In the genomic region with DNA sequence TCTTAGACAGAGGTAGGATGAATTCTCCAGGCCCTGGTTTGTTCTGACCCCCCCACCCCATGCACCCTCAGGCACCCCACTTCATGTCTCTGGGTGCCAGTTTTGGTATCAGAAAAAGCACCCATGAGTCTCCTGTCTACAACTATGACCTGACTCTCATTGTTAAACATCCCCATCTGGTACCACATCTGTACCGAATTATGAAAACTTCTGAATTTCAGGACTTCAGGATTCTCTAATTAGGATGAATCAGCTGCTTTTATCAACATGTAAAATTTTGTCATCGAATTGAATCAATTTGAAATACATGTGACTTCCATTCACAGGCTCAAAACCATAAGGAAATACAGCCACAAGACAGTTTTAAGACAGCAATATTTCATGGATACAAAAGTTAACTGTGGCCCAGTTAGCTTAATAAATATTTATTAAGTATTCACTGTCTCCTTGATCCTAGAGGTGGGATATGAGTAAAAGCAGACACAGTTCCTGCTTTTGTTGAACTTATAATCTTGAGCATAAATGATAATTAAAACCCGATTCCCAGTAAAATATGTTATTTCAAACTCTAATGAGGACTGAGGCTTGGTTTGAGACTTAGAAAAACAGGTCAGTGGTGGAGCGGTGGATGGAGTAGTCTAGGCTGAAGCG, we compare ENCODE assay signal across 23 mouse cellular contexts.
A peak's percentile ranks its signal among the peaks of the same experiment; 100 is the strongest.
DNase-seq lines count a peak whose midpoint lies in the region; ATAC-seq and TF ChIP-seq lines count a peak whose summit lies in the region.
"Had no signal": no experiment of that assay in that cellular context is flagged by ENCODE, and none has a peak within 500 bp of the region (broad histone marks: within the 10 kb centered on the region; RNA-seq: fewer than 3 reads in every experiment).

No protein-coding gene starts in this region.

- peak overlapping the region; percentile 57; the same call in 1 of the 2 replicates for H3K27ac ChIP-seq in embryonic facial prominence, embryonic 10.5 days (replicated peaks)
- peak overlapping the region; percentile 79 for H3K27ac ChIP-seq in limb, embryonic 10.5 days
- H3K27ac ChIP-seq in limb, embryonic 14.5 days (replicated peaks; ENCODE audit: low read depth, low read length) = no peak overlapping the region
- H3K27ac ChIP-seq: embryonic facial prominence, embryonic 13.5 days; forebrain, embryonic 13.5 days; heart, embryonic 15.5 days; hindbrain, embryonic 13.5 days had no signal

- DNase-seq in heart, adult 11 months = peak; percentile 11
- no peak for DNase-seq in heart, adult 9 months (ENCODE audit: low spot score in 2 of 2)
- no peak for DNase-seq in embryonic facial prominence, embryonic 10.5 days (ENCODE audit: low spot score)
- no peak for DNase-seq in limb, embryonic 10.5 days (ENCODE audit: low spot score)
- peak; percentile 18 for DNase-seq in limb, embryonic 14.5 days (ENCODE audit: low spot score)
- DNase-seq in right cerebral cortex, postnatal 25 days = no peak
- no peak for DNase-seq in left cerebral cortex, adult 18-20 months (ENCODE audit: low spot score in 2 of 2)
- DNase-seq in thymus, postnatal 36 days = no peak
- DNase-seq: adrenal gland, postnatal 14 days; cerebellum, adult 11-12 months; cerebellum, adult 9-11 months; cerebellum, postnatal 36 days; forebrain, postnatal 0 days; gastrocnemius, postnatal 36 days; heart, adult 18-20 months; heart, postnatal 14 days had no signal

- no peaks in the 10 kb centered on the region for H3K36me3 ChIP-seq in embryonic facial prominence, embryonic 10.5 days (replicated peaks)
- H3K36me3 ChIP-seq in limb, embryonic 10.5 days = no peaks in the 10 kb centered on the region
- no peaks in the 10 kb centered on the region for H3K36me3 ChIP-seq in limb, embryonic 14.5 days (ENCODE audit: control insufficient read depth, insufficient read depth, low read length)
- H3K36me3 ChIP-seq: embryonic facial prominence, embryonic 13.5 days; heart, embryonic 15.5 days; hindbrain, embryonic 13.5 days had no signal

- peaks cover 10% of the 10 kb centered on the region; the same call in 1 of the 2 replicates for H3K4me1 ChIP-seq in embryonic facial prominence, embryonic 10.5 days
- H3K4me1 ChIP-seq in limb, embryonic 10.5 days = peaks cover 16% of the 10 kb centered on the region
- H3K4me1 ChIP-seq in limb, embryonic 14.5 days (ENCODE audit: control insufficient read depth, insufficient read depth, low read length) = peaks cover 3% of the 10 kb centered on the region; the same call in 1 of the 2 replicates
- H3K4me1 ChIP-seq: forebrain, embryonic 13.5 days had no signal

- H3K4me2 ChIP-seq in limb, embryonic 14.5 days (replicated peaks; ENCODE audit: low read depth, low read length, severe bottlenecking) = no peak overlapping the region
- H3K4me2 ChIP-seq: embryonic facial prominence, embryonic 13.5 days; forebrain, embryonic 13.5 days; heart, embryonic 11.5 days; heart, embryonic 15.5 days; hindbrain, embryonic 13.5 days had no signal

- no peak overlapping the region for H3K4me3 ChIP-seq in embryonic facial prominence, embryonic 10.5 days
- H3K4me3 ChIP-seq in limb, embryonic 10.5 days = no peak overlapping the region
- H3K4me3 ChIP-seq in limb, embryonic 14.5 days (replicated peaks; ENCODE audit: low read length) = no peak overlapping the region
- H3K4me3 ChIP-seq: embryonic facial prominence, embryonic 13.5 days; forebrain, embryonic 13.5 days; heart, embryonic 15.5 days; hindbrain, embryonic 13.5 days had no signal

- no peaks in the 10 kb centered on the region for H3K9me3 ChIP-seq in embryonic facial prominence, embryonic 10.5 days
- no peaks in the 10 kb centered on the region for H3K9me3 ChIP-seq in limb, embryonic 10.5 days (replicated peaks)
- no peaks in the 10 kb centered on the region for H3K9me3 ChIP-seq in limb, embryonic 14.5 days (ENCODE audit: control insufficient read depth, low read length)
- H3K9me3 ChIP-seq: embryonic facial prominence, embryonic 13.5 days; forebrain, embryonic 13.5 days; heart, embryonic 15.5 days; hindbrain, embryonic 13.5 days had no signal

- H3K9ac ChIP-seq in limb, embryonic 14.5 days (ENCODE audit: low read depth, low read length, severe bottlenecking) = no peak overlapping the region
- H3K9ac ChIP-seq: embryonic facial prominence, embryonic 13.5 days; forebrain, embryonic 13.5 days; forebrain, postnatal 0 days; heart, embryonic 15.5 days; hindbrain, embryonic 13.5 days had no signal

- WGBS in embryonic facial prominence, embryonic 10.5 days = 86% methylated on average over 5 of the region's 5 CpGs
- 52% methylated on average over 5 of the region's 5 CpGs for WGBS in limb, embryonic 10.5 days
- WGBS in limb, embryonic 14.5 days = 37% methylated on average over 5 of the region's 5 CpGs

- TF ChIP-seq POLR2A in limb, embryonic 14.5 days (IDR thresholded peaks at IDR 0.05; ENCODE audit: borderline replicate concordance, extremely low read depth, insufficient read depth, insufficient read length) = no peak

- ATAC-seq in limb, embryonic 14.5 days (ENCODE audit: low FRiP score, low read depth) = no peak
- ATAC-seq: activated CD4-positive, CD25-positive, alpha-beta regulatory T cell, adult 4 months; forebrain, embryonic 13.5 days; forebrain, postnatal 0 days; Patski had no signal

- no peaks in the 10 kb centered on the region for H3K27me3 ChIP-seq in embryonic facial prominence, embryonic 10.5 days (replicated peaks; ENCODE audit: low read depth, poor library complexity, severe bottlenecking)
- H3K27me3 ChIP-seq in limb, embryonic 10.5 days (ENCODE audit: low read depth, poor library complexity, severe bottlenecking) = no peaks in the 10 kb centered on the region
- H3K27me3 ChIP-seq in limb, embryonic 14.5 days (ENCODE audit: control insufficient read depth, insufficient read depth, low read length) = no peaks in the 10 kb centered on the region
- H3K27me3 ChIP-seq: embryonic facial prominence, embryonic 13.5 days; forebrain, embryonic 13.5 days; heart, embryonic 15.5 days; hindbrain, embryonic 13.5 days; Patski had no signal

Comparison
In these comparisons a context has a peak if more than half of its experiments do, and no peak if none do; other contexts are left out.
1. DNase-seq: peak in heart, adult 11 months (single experiment) and limb, embryonic 14.5 days (single experiment); none in heart, adult 9 months (0 of 2), embryonic facial prominence, embryonic 10.5 days (single experiment), limb, embryonic 10.5 days (single experiment), right cerebral cortex, postnatal 25 days (single experiment), left cerebral cortex, adult 18-20 months (0 of 2) and thymus, postnatal 36 days (0 of 2).